Mouse (Mus musculus): ENCODE measurements at regions not wholly inside any gene's neighbourhood (a gene's known extent, or its start where the extent isn't known, plus 50 kb on each side); places are given as distances from the start of the nearest gene placed in this dataset.
"Not testable (repeated sequence)": the region's sequence is repeated elsewhere in the genome, so short reads cannot be mapped to it uniquely, and the experiment has no call there.

DNA sequence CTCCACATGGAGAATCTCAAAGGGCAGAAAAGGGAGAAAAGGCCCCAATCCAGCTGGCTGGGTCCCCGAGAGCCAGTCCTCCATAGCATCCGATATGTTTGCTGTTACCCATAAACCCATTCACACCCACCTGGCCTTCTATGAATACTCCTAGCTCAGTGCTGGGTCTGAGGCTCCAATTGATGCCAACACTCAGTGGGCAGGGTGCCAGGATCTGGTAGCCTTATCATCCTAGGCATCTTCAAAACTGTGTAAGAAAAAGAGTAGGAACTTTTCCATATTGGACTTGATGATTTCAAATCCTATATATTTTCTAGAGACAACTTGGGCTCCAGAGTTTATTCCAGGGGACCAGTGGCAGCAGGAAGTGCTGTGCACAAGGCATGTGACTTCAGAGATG, 462.0 kb upstream of the Arid1b start:
- Histone ChIP-seq H3K4me3 (no peak overlapping the region), H3K4me2 (replicated peaks) (no peak overlapping the region), H3K9me3 (no peaks in the 10 kb centered on the region), H3K27me3 (no peaks in the 10 kb centered on the region), H3K27ac (no peak overlapping the region), H3K4me1 (no peaks in the 10 kb centered on the region), H3K36me3 (no peaks in the 10 kb centered on the region), H3K9ac (no peak overlapping the region)
- ATAC-seq (ENCODE audit: low FRiP score, low read depth), result no peak
- WGBS, result 83% methylated on average over 2 of the region's 2 CpGs

DNA sequence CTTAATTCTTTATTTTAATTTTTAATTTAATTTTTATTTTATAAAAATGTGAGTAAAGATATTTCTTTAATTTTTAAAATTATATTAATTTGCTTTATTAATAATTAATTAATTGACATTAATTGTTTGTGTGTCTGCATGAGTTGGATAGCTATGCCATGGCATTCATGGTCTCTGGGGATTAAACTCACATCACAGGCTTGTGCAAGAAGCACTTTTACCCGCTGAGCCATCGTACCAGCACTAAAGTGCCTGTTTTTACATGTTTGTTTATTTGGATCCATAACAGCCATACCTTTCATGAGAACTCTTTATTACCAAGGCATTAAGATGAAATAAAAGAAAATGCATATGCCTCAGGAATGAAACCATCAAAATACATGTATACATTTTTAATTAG, 453.7 kb upstream of the Arid1b start:
- Histone ChIP-seq H3K27ac (no peak overlapping the region), H3K9me3 (no peaks in the 10 kb centered on the region), H3K4me2 (replicated peaks) (no peak overlapping the region), H3K36me3 (no peaks in the 10 kb centered on the region), H3K27me3 (no peaks in the 10 kb centered on the region), H3K9ac (no peak overlapping the region), H3K4me1 (no peaks in the 10 kb centered on the region), H3K4me3 (no peak overlapping the region)
- no peak for ATAC-seq (ENCODE audit: low FRiP score, low read depth)
- 56% methylated on average over 2 of the region's 2 CpGs for WGBS

GRCm38 (mm10) chr17:4541020-4541743, 452.9 kb upstream of the Arid1b start:
- Histone ChIP-seq H3K4me3 (no peak overlapping the region), H3K36me3 (no peaks in the 10 kb centered on the region), H3K27ac (no peak overlapping the region), H3K27me3 (no peaks in the 10 kb centered on the region), H3K9ac (no peak overlapping the region), H3K4me1 (no peaks in the 10 kb centered on the region), H3K4me2 (replicated peaks) (no peak overlapping the region), H3K9me3 (no peaks in the 10 kb centered on the region)
- ATAC-seq (ENCODE audit: low FRiP score, low read depth), result no peak
- 40% methylated on average over 7 of the region's 7 CpGs for WGBS

- Histone ChIP-seq H3K27me3 (no peaks in the 10 kb centered on the region), H3K9ac (no peak overlapping the region), H3K4me3 (no peak overlapping the region), H3K36me3 (no peaks in the 10 kb centered on the region), H3K4me2 (replicated peaks) (no peak overlapping the region), H3K27ac (no peak overlapping the region), H3K4me1 (no peaks in the 10 kb centered on the region), H3K9me3 (no peaks in the 10 kb centered on the region)
- ATAC-seq (ENCODE audit: low FRiP score, low read depth), result no peak
- WGBS, result 71% methylated on average over 2 of the region's 2 CpGs
Measured at GRCm38 (mm10) chr17:4546579-4546978, 447.6 kb upstream of the Arid1b start.

- WGBS, result 83% methylated on average over 4 of the region's 4 CpGs
Measured at GRCm38 (mm10) chr17:4553026-4553425, 441.1 kb upstream of the Arid1b start.

DNA sequence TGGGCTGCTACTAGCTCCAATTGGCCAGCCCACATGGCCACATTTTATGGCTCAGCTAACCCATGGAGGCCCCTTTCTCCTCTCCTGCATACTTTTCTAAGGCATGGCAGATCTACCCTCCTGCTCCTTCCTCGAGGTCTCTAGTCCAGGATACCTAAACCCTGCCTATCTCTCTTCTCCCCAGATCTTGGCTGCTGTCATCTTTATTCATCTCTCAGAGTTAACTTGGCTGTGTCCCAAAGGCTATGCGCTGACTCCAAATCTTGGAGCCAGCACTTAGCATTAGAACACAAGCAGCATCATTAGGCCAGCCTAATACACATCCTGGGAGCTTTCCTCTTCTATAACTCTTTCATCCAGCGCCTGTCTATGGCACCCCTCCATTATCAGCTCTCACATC, 430.5 kb upstream of the Arid1b start:
- Histone ChIP-seq H3K4me1 (peaks cover 6% of the 10 kb centered on the region; the same call in 1 of the 2 replicates), H3K27me3 (no peaks in the 10 kb centered on the region), H3K4me3 (no peak overlapping the region), H3K9ac (no peak overlapping the region), H3K4me2 (replicated peaks) (no peak overlapping the region), H3K27ac (no peak overlapping the region), H3K9me3 (no peaks in the 10 kb centered on the region), H3K36me3 (no peaks in the 10 kb centered on the region)
- no peak for ATAC-seq (ENCODE audit: low FRiP score, low read depth)
- 73% methylated on average over 3 of the region's 3 CpGs for WGBS

More at GRCm38 (mm10) chr17:4553026-4553425, 441.1 kb upstream of the Arid1b start:
- not testable (repeated sequence) for H3K27ac ChIP-seq; H3K4me2 ChIP-seq (replicated peaks); H3K36me3 ChIP-seq; H3K4me1 ChIP-seq; H3K27me3 ChIP-seq; ATAC-seq (ENCODE audit: low FRiP score, low read depth); H3K4me3 ChIP-seq; H3K9me3 ChIP-seq; H3K9ac ChIP-seq

DNA sequence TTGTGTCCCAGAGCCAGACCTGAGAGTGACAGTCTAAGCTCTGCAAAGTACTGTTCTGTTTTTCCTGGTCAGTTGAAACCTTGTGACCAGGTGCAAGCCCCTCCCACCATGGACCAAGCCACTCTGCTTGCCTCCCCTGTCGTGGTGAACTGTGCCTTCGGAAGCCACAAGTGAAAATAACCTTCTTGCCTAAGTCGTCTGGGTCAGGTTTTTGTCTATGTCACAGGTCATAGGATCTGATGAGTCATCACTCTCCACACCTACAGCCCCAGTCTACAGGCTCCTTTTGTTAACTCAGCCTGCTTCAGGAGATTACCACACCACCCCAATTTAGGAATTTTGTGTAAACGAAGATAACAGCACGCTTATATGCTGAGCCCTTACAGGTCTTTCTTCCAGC, 417.2 kb upstream of the Arid1b start:
- no peak overlapping the region for H3K4me2 ChIP-seq (replicated peaks)
- no peaks in the 10 kb centered on the region for H3K9me3 ChIP-seq
- no peaks in the 10 kb centered on the region for H3K27me3 ChIP-seq
- WGBS, result 65% methylated on average over 5 of the region's 5 CpGs
- no peaks in the 10 kb centered on the region for H3K4me1 ChIP-seq
- no peak overlapping the region for H3K9ac ChIP-seq
- no peak overlapping the region for H3K27ac ChIP-seq
- no peak overlapping the region for H3K4me3 ChIP-seq
- no peak for ATAC-seq (ENCODE audit: low FRiP score, low read depth)
- no peaks in the 10 kb centered on the region for H3K36me3 ChIP-seq

DNA sequence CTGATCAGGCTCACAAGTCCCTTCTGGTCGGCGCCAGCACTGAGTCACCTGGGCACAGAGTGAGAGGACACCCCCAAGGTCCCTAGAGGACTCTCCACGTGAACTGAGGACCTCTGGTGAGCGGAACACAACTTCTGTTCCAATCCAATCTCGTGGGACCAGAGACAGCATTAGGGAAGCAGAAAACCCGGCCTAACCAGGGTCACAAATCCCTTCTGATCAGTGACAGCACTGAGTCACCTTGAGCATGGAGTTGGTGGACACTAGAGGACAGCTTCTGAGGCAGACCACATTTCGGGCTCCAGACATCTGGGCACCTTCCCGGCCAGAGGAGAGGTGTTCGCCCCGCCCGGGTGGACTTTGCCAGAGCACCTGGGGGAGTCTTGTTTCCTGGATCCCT, 412.3 kb upstream of the Arid1b start:
- H3K4me3 ChIP-seq, result no peak overlapping the region
- WGBS, result 87% methylated on average over 11 of the region's 11 CpGs
- no peaks in the 10 kb centered on the region for H3K4me1 ChIP-seq
- H3K27me3 ChIP-seq, result no peaks in the 10 kb centered on the region
- H3K27ac ChIP-seq, result no peak overlapping the region
- H3K4me2 ChIP-seq (replicated peaks), result no peak overlapping the region
- H3K9ac ChIP-seq, result no peak overlapping the region
- H3K9me3 ChIP-seq, result no peaks in the 10 kb centered on the region
- ATAC-seq (ENCODE audit: low FRiP score, low read depth), result no peak
- no peaks in the 10 kb centered on the region for H3K36me3 ChIP-seq

DNA sequence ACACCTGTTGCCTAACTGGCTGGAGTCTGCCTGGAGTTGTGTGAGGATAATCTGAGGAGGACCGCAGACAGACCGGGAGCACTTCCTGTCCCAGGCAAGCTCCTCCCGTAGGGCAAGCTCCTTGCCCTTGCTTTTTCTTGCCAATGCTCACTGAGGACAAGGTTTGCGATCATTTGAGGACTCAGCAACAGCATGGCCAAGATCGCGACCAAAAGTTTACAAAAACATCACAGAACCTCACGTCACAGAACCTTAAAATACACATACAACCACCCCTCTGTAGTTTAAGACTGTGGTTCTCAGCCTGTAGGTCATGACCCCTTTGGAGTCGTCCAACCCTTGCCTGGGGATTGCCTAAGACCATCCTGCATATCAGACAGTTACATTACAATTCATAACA, 383.7 kb upstream of the Arid1b start:
- 82% methylated on average over 8 of the region's 8 CpGs for WGBS
- Histone ChIP-seq H3K4me1 (no peaks in the 10 kb centered on the region), H3K4me3 (no peak overlapping the region), H3K4me2 (replicated peaks) (no peak overlapping the region), H3K36me3 (no peaks in the 10 kb centered on the region), H3K27ac (no peak overlapping the region), H3K27me3 (no peaks in the 10 kb centered on the region), H3K9ac (no peak overlapping the region), H3K9me3 (peaks cover 5% of the 10 kb centered on the region)
- ATAC-seq (ENCODE audit: low FRiP score, low read depth), result no peak

- Histone ChIP-seq H3K36me3 (no peaks in the 10 kb centered on the region), H3K4me1 (no peaks in the 10 kb centered on the region), H3K4me3 (no peak overlapping the region), H3K27ac (no peak overlapping the region), H3K27me3 (no peaks in the 10 kb centered on the region), H3K9me3 (peaks cover 5% of the 10 kb centered on the region), H3K4me2 (replicated peaks) (no peak overlapping the region), H3K9ac (no peak overlapping the region)
- no peak for ATAC-seq (ENCODE audit: low FRiP score, low read depth)
- 81% methylated on average over 5 of the region's 5 CpGs for WGBS
Measured at GRCm38 (mm10) chr17:4610993-4611392, 383.1 kb upstream of the Arid1b start.

GRCm38 (mm10) chr17:4611711-4612110, 382.4 kb upstream of the Arid1b start:
- Histone ChIP-seq H3K4me1 (no peaks in the 10 kb centered on the region), H3K36me3 (no peaks in the 10 kb centered on the region), H3K27ac (no peak overlapping the region), H3K4me2 (replicated peaks) (no peak overlapping the region), H3K9me3 (peaks cover 5% of the 10 kb centered on the region), H3K27me3 (no peaks in the 10 kb centered on the region), H3K4me3 (no peak overlapping the region), H3K9ac (no peak overlapping the region)
- 89% methylated on average over 2 of the region's 2 CpGs for WGBS
- no peak for ATAC-seq (ENCODE audit: low FRiP score, low read depth)

DNA sequence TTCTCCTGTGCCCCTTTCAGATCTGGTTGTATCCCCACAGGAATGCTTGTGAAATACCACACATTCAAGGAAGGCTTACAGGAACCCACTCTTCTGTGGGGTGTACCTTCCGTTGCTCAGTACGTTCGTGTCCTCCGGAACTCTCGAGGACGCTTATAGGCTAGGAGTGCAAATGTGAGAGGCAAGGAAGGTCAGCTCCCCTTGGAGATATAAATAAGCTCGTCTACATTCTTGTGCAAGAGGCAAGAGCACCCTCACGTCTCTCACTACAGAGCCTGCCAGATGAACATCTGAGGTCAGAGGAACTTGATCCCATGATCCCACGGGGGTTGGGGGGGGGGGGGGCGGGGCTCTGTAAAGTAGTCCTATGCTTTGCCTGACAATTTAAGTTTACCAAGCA, 382.0 kb upstream of the Arid1b start:
- no peak overlapping the region for H3K4me3 ChIP-seq
- H3K4me1 ChIP-seq, result no peaks in the 10 kb centered on the region
- peaks cover 5% of the 10 kb centered on the region for H3K9me3 ChIP-seq
- H3K36me3 ChIP-seq, result no peaks in the 10 kb centered on the region
- H3K4me2 ChIP-seq (replicated peaks), result no peak overlapping the region
- 49% methylated on average over 10 of the region's 10 CpGs for WGBS
- H3K9ac ChIP-seq, result no peak overlapping the region
- no peaks in the 10 kb centered on the region for H3K27me3 ChIP-seq
- no peak overlapping the region for H3K27ac ChIP-seq
- ATAC-seq (ENCODE audit: low FRiP score, low read depth), result no peak

- H3K4me1 ChIP-seq, result no peaks in the 10 kb centered on the region
- H3K4me2 ChIP-seq (replicated peaks), result no peak overlapping the region
- ATAC-seq (ENCODE audit: low FRiP score, low read depth), result no peak
- no peaks in the 10 kb centered on the region for H3K36me3 ChIP-seq
- H3K4me3 ChIP-seq, result no peak overlapping the region
- peaks cover 5% of the 10 kb centered on the region for H3K9me3 ChIP-seq
- H3K27me3 ChIP-seq, result no peaks in the 10 kb centered on the region
- no peak overlapping the region for H3K27ac ChIP-seq
- no peak overlapping the region for H3K9ac ChIP-seq
- WGBS, result 87% methylated on average over 7 of the region's 7 CpGs
Measured at GRCm38 (mm10) chr17:4612741-4613140, 381.4 kb upstream of the Arid1b start.

All from limb, embryonic 13.5 days (tissue).